13 mouse cellular contexts compared by ENCODE assay signal in the genomic region with DNA sequence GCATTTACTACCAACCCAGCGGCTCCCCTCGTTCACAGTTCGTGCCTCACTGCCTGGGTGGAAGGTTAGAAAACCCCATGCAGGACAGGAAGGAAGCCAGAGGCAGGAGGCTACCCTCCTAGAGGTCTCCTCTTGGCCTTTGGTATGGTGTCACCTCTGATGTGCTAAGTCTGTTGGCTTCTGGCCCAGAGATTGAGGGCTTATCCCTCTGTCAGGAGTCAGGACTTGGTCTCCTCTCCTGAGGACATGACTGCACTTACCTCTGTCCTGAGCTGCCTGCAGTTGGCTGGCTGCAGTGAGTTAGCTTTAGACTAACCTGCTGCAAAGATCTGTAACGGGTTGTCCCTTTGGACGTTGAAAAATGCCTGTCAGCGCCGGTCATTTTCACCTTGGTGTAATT.
DNase-seq lines count a peak whose midpoint lies in the region; ATAC-seq and TF ChIP-seq lines count a peak whose summit lies in the region.
"Had no signal": no experiment of that assay in that cellular context is flagged by ENCODE, and none has a peak within 500 bp of the region (broad histone marks: within the 10 kb centered on the region; RNA-seq: fewer than 3 reads in every experiment).

No protein-coding gene starts in this region.

- no peak for ATAC-seq in kidney, embryonic 14.5 days (ENCODE audit: low FRiP score, low TSS enrichment)
- peak; percentile 31; the same call in 1 of the 2 replicates for ATAC-seq in heart, postnatal 0 days (ENCODE audit: insufficient read depth, low read depth)
- peak; percentile 64; the same call in 1 of the 2 replicates for ATAC-seq in liver, embryonic 16.5 days (ENCODE audit: low read depth)
- no peak for ATAC-seq in midbrain, embryonic 15.5 days (replicated peaks)

- peak overlapping the region; percentile 12; the same call in 1 of the 2 replicates for H3K27ac ChIP-seq in kidney, adult 2 months (ENCODE audit: insufficient read depth, low read depth, low read length)
- no peak overlapping the region for H3K27ac ChIP-seq in kidney, embryonic 14.5 days (ENCODE audit: low read depth, low read length)
- H3K27ac ChIP-seq in heart, postnatal 0 days (ENCODE audit: low read depth): no peak overlapping the region
- H3K27ac ChIP-seq in liver, embryonic 16.5 days (ENCODE audit: low read length): no peak overlapping the region
- no peak overlapping the region for H3K27ac ChIP-seq in midbrain, embryonic 15.5 days
- H3K27ac ChIP-seq: embryonic facial prominence, embryonic 15.5 days; forebrain, embryonic 12.5 days; heart, embryonic 13.5 days had no signal

- no peaks in the 10 kb centered on the region for H3K27me3 ChIP-seq in kidney, adult 2 months (replicated peaks; ENCODE audit: control insufficient read depth, insufficient read depth, low read length)
- H3K27me3 ChIP-seq in kidney, embryonic 14.5 days (ENCODE audit: control insufficient read depth, insufficient read depth, low read length): no peaks in the 10 kb centered on the region
- H3K27me3 ChIP-seq in heart, postnatal 0 days (ENCODE audit: control insufficient read depth, insufficient read depth, low read length): no peaks in the 10 kb centered on the region
- no peaks in the 10 kb centered on the region for H3K27me3 ChIP-seq in liver, embryonic 16.5 days (ENCODE audit: control insufficient read depth, insufficient read depth, low read depth, low read length)
- H3K27me3 ChIP-seq in midbrain, embryonic 15.5 days (replicated peaks): no peaks in the 10 kb centered on the region
- H3K27me3 ChIP-seq: embryonic facial prominence, embryonic 15.5 days; forebrain, embryonic 12.5 days; heart, embryonic 13.5 days had no signal

- TF ChIP-seq EP300 in heart, postnatal 0 days (IDR thresholded peaks at IDR 0.05; ENCODE audit: low read depth): no peak

- 28% methylated on average over 7 of the region's 7 CpGs for WGBS in kidney, adult 2 months
- WGBS in kidney, embryonic 14.5 days: 29% methylated on average over 7 of the region's 7 CpGs
- WGBS in heart, postnatal 0 days: 49% methylated on average over 7 of the region's 7 CpGs
- WGBS in liver, embryonic 16.5 days (ENCODE audit: insufficient replicate concordance): 50% methylated on average over 7 of the region's 7 CpGs
- WGBS in midbrain, embryonic 15.5 days: 75% methylated on average over 7 of the region's 7 CpGs

- no peak overlapping the region for H3K4me3 ChIP-seq in kidney, adult 2 months (ENCODE audit: insufficient read depth, low read depth, low read length)
- H3K4me3 ChIP-seq in kidney, embryonic 14.5 days (ENCODE audit: low read length): no peak overlapping the region
- H3K4me3 ChIP-seq in heart, postnatal 0 days (ENCODE audit: low read depth, low read length): no peak overlapping the region
- H3K4me3 ChIP-seq in liver, embryonic 16.5 days (ENCODE audit: low read depth, low read length): no peak overlapping the region
- no peak overlapping the region for H3K4me3 ChIP-seq in midbrain, embryonic 15.5 days
- H3K4me3 ChIP-seq: embryonic facial prominence, embryonic 15.5 days; forebrain, embryonic 12.5 days; heart, embryonic 13.5 days had no signal

- H3K36me3 ChIP-seq in kidney, adult 2 months (ENCODE audit: control insufficient read depth, insufficient read depth, low read length): peaks cover 4% of the 10 kb centered on the region
- H3K36me3 ChIP-seq in kidney, embryonic 14.5 days (ENCODE audit: control insufficient read depth, insufficient read depth, low read length): peaks cover 10% of the 10 kb centered on the region
- peaks cover 10% of the 10 kb centered on the region for H3K36me3 ChIP-seq in heart, postnatal 0 days (replicated peaks; ENCODE audit: control insufficient read depth, insufficient read depth, low read length)
- peaks cover 10% of the 10 kb centered on the region for H3K36me3 ChIP-seq in liver, embryonic 16.5 days (ENCODE audit: control insufficient read depth, insufficient read depth)
- H3K36me3 ChIP-seq in midbrain, embryonic 15.5 days (replicated peaks): peaks cover 9% of the 10 kb centered on the region

- no peak overlapping the region for H3K4me2 ChIP-seq in kidney, embryonic 14.5 days (replicated peaks; ENCODE audit: low read depth, low read length)
- H3K4me2 ChIP-seq in heart, postnatal 0 days (ENCODE audit: low read depth, low read length): no peak overlapping the region
- no peak overlapping the region for H3K4me2 ChIP-seq in liver, embryonic 16.5 days (ENCODE audit: low read depth, low read length)
- no peak overlapping the region for H3K4me2 ChIP-seq in midbrain, embryonic 15.5 days
- H3K4me2 ChIP-seq: embryonic facial prominence, embryonic 15.5 days; forebrain, embryonic 12.5 days; heart, embryonic 13.5 days; lung, embryonic 14.5 days had no signal

- no peak for TF ChIP-seq CTCF in kidney, adult 2 months (conservative IDR thresholded peaks at IDR 0.05; ENCODE audit: insufficient read depth, insufficient read length, low read depth, low read length)
- no peak for TF ChIP-seq CTCF in heart, postnatal 0 days (IDR thresholded peaks at IDR 0.05; ENCODE audit: low read depth)

- peaks cover 2% of the 10 kb centered on the region; the same call in 1 of the 2 replicates for H3K9me3 ChIP-seq in kidney, embryonic 14.5 days (ENCODE audit: control insufficient read depth, low read length)
- H3K9me3 ChIP-seq in heart, postnatal 0 days (replicated peaks; ENCODE audit: control insufficient read depth, low read length): 0 out of 2 replicates have a peak, but pooled peaks cover 4% of the 10 kb centered on the region
- H3K9me3 ChIP-seq in liver, embryonic 16.5 days (replicated peaks; ENCODE audit: control insufficient read depth, low read length): no peaks in the 10 kb centered on the region
- peaks cover 5% of the 10 kb centered on the region for H3K9me3 ChIP-seq in midbrain, embryonic 15.5 days
- H3K9me3 ChIP-seq: embryonic facial prominence, embryonic 15.5 days had no signal

- peaks cover 25% of the 10 kb centered on the region for H3K4me1 ChIP-seq in kidney, adult 2 months (ENCODE audit: control insufficient read depth, insufficient read depth, low read length)
- H3K4me1 ChIP-seq in kidney, embryonic 14.5 days (ENCODE audit: control insufficient read depth, insufficient read depth, low read length): peaks cover 8% of the 10 kb centered on the region
- peaks cover 13% of the 10 kb centered on the region for H3K4me1 ChIP-seq in heart, postnatal 0 days (ENCODE audit: control insufficient read depth, insufficient read depth)
- peaks cover 11% of the 10 kb centered on the region for H3K4me1 ChIP-seq in liver, embryonic 16.5 days (ENCODE audit: control insufficient read depth, low read depth, low read length)
- peaks cover 5% of the 10 kb centered on the region for H3K4me1 ChIP-seq in midbrain, embryonic 15.5 days
- H3K4me1 ChIP-seq: embryonic facial prominence, embryonic 15.5 days had no signal

- TF ChIP-seq POLR2A in kidney, adult 2 months (IDR thresholded peaks at IDR 0.05; ENCODE audit: low read depth, low read length): no peak

- H3K9ac ChIP-seq in kidney, embryonic 14.5 days (ENCODE audit: low read depth, low read length): no peak overlapping the region
- H3K9ac ChIP-seq in heart, postnatal 0 days (replicated peaks; ENCODE audit: low read depth, low read length): no peak overlapping the region
- H3K9ac ChIP-seq in liver, embryonic 16.5 days (ENCODE audit: low read depth, low read length): no peak overlapping the region
- H3K9ac ChIP-seq in midbrain, embryonic 15.5 days: no peak overlapping the region
- H3K9ac ChIP-seq: embryonic facial prominence, embryonic 15.5 days; forebrain, embryonic 12.5 days; heart, embryonic 13.5 days; lung, embryonic 14.5 days had no signal

- peak; percentile 43 for DNase-seq in adrenal gland, postnatal 10 days
- no peak for DNase-seq in adrenal gland, postnatal 25 days
- DNase-seq in kidney, adult 2 months: peak; percentile 77
- no peak for DNase-seq in heart, postnatal 0 days (ENCODE audit: low spot score)
- no peak for DNase-seq in cerebellum, postnatal 25 days
- DNase-seq: lung, embryonic 14.5 days; thymus, postnatal 4 days had no signal

Comparison
In these comparisons a context has a peak if more than half of its experiments do, and no peak if none do; other contexts are left out.
1. DNase-seq: peak in adrenal gland, postnatal 10 days (single experiment) and kidney, adult 2 months (single experiment); none in adrenal gland, postnatal 25 days (single experiment), heart, postnatal 0 days (single experiment) and cerebellum, postnatal 25 days (0 of 2).
2. ATAC-seq: peak in heart, postnatal 0 days (single experiment) and liver, embryonic 16.5 days (single experiment); none in kidney, embryonic 14.5 days (single experiment) and midbrain, embryonic 15.5 days (single experiment).